Mouse (Mus musculus) brain, embryonic 14.5 days (tissue): ENCODE results near the gene Olfr1156.

ENCODE experiments used
- CTCF ChIP-seq: fragments of 200-500 bp; IDR thresholded peaks from 2 replicates; pipeline ENCODE4 v1.5.1; 2012; ENCODE audit warnings: inconsistent platforms, mild to moderate bottlenecking, moderate library complexity, borderline replicate concordance; ENCODE audit not compliant: insufficient read depth, insufficient read length; ENCODE audit errors: extremely low read depth
- POLR2A ChIP-seq: fragments of 200-500 bp; IDR thresholded peaks from 2 replicates; pipeline ENCODE4 v1.6.1; 2012; ENCODE audit warnings: mild to moderate bottlenecking, inconsistent platforms, borderline replicate concordance; ENCODE audit not compliant: poor library complexity, insufficient read depth, insufficient read length, severe bottlenecking; ENCODE audit errors: extremely low read depth

- TF ChIP-seq POLR2A (no peak), CTCF (no peak)
Observed at GRCm38 (mm10) chr2:87945037-87945436, 7.9 kb downstream of the Olfr1156 start, which contains the start of gene Olfr1155.
